Mouse (Mus musculus) embryonic fibroblast, embryonic 13.5 days (primary cell): Measurements from ENCODE around the gene Fam92b.

Experiments
- CTCF ChIP-seq: IDR thresholded peaks from 2 replicates; pipeline ENCODE4 v1.5.1; 2011; ENCODE audit warnings: mild to moderate bottlenecking, control low read depth, low read length, moderate library complexity, borderline replicate concordance; ENCODE audit not compliant: insufficient read depth
- POLR2A ChIP-seq: IDR thresholded peaks from 2 replicates; pipeline ENCODE4 v1.6.1; 2011; ENCODE audit warnings: low read depth, mild to moderate bottlenecking, control low read depth, low read length, moderate library complexity

- TF ChIP-seq POLR2A: 0 out of 2 replicates have a peak, but pooled peaks have one; percentile 30
- no peak for TF ChIP-seq CTCF
Measured at GRCm38 (mm10) chr8:120215416-120216141, 38.3 kb upstream of the Fam92b start.
